Mouse (Mus musculus) MEL (cell line): ENCODE results near the gene Map6. TPM values are rescaled to one million over a fixed set of nuclear protein-coding genes. Genes with fewer than 3 reads are reported as not detected.

Experiments
- DNase-seq: peaks from one replicate; pipeline ENCODE4 v3.0.0; 2011; ENCODE audit warnings: low read depth, low spot score
- H3K27ac ChIP-seq: 2 replicates; pipeline ENCODE4 v1.5.1; 2012; ENCODE audit warnings: low read depth, mild to moderate bottlenecking, control low read depth, low read length, moderate library complexity; ENCODE audit not compliant: control insufficient read depth
- H3K27me3 ChIP-seq, 2 experiments: fragments of 150-350 bp in 1 of 2; sonication (generic) in 1 of 2; 2 replicates each; pipeline ENCODE4 v1.6.1; 2012; ENCODE audit warnings: low read length in 2 of 2, mild to moderate bottlenecking in 2 of 2, improper control_type of control experiment in 1 of 2, moderate library complexity in 1 of 2; ENCODE audit not compliant: insufficient read depth in 2 of 2, control insufficient read depth in 1 of 2
- H3K36me3 ChIP-seq, 2 experiments: 2 replicates each; pipeline ENCODE4 v1.6.1; 2012 to 2014; ENCODE audit warnings: low read length in 2 of 2, improper control_type of control experiment in 1 of 2, inconsistent platforms in 1 of 2, mild to moderate bottlenecking in 1 of 2; ENCODE audit not compliant: insufficient read depth in 2 of 2, control insufficient read depth in 1 of 2
- H3K4me1 ChIP-seq, 2 experiments: fragments of 150-350 bp in 1 of 2; sonication (generic) in 1 of 2; 2 replicates each; pipeline ENCODE4 v1.6.1; 2012; ENCODE audit warnings: low read length in 2 of 2, improper control_type of control experiment in 1 of 2, mild to moderate bottlenecking in 1 of 2; ENCODE audit not compliant: insufficient read depth in 2 of 2, control insufficient read depth in 1 of 2
- H3K4me3 ChIP-seq, 2 experiments: fragments of 150-350 bp in 1 of 2; sonication (generic) in 1 of 2; 2 replicates each; pipeline ENCODE4 v1.5.1; 2012; ENCODE audit warnings: low read depth in 2 of 2, low read length in 2 of 2, mild to moderate bottlenecking in 2 of 2, moderate library complexity in 2 of 2, control low read depth in 1 of 2, improper control_type of control experiment in 1 of 2; ENCODE audit not compliant: control insufficient read depth in 1 of 2, insufficient read depth in 1 of 2
- H3K79me2 ChIP-seq: 2 replicates; pipeline ENCODE4 v1.6.1; 2012; ENCODE audit warnings: mild to moderate bottlenecking, low read length, moderate library complexity; ENCODE audit not compliant: control insufficient read depth, poor library complexity, insufficient read depth
- H3K9ac ChIP-seq: 2 replicates; pipeline ENCODE4 v1.6.1; 2012; ENCODE audit warnings: low read depth, mild to moderate bottlenecking, control low read depth, low read length, moderate library complexity; ENCODE audit not compliant: control insufficient read depth, poor library complexity, severe bottlenecking
- H3K9me3 ChIP-seq: fragments of 150-350 bp; sonication (generic); replicated peaks from 2 replicates; pipeline ENCODE4 v1.6.1; 2012; ENCODE audit warnings: mild to moderate bottlenecking, low read length, improper control_type of control experiment, moderate library complexity; ENCODE audit not compliant: insufficient read depth
- BHLHE40 ChIP-seq: IDR thresholded peaks from 2 replicates; pipeline ENCODE4 v1.6.1; 2012; ENCODE audit warnings: low read depth, mild to moderate bottlenecking, inconsistent platforms, low read length, improper control_type of control experiment, borderline replicate concordance
- CTCF ChIP-seq, 3 experiments: IDR thresholded peaks in 2 of 3; conservative IDR thresholded peaks in 1 of 3; 2 replicates each; pipeline ENCODE4 v1.5.1; 2011 to 2012; ENCODE audit warnings: low read length in 3 of 3, low read depth in 2 of 3, mild to moderate bottlenecking in 2 of 3, improper control_type of control experiment in 1 of 3, inconsistent platforms in 1 of 3, mixed read lengths in 1 of 3, moderate library complexity in 1 of 3; ENCODE audit not compliant: control insufficient read depth in 1 of 3, insufficient read depth in 1 of 3, poor library complexity in 1 of 3, severe bottlenecking in 1 of 3
- E2F4 ChIP-seq: IDR thresholded peaks from 2 replicates; pipeline ENCODE4 v1.6.1; 2011; ENCODE audit warnings: low read depth, low read length, improper control_type of control experiment, borderline replicate concordance
- GABPA ChIP-seq: IDR thresholded peaks from 2 replicates; pipeline ENCODE4 v1.6.1; 2012; ENCODE audit warnings: low read depth, mild to moderate bottlenecking, inconsistent platforms, low read length, improper control_type of control experiment, moderate library complexity
- GATA1 ChIP-seq: IDR thresholded peaks from 2 replicates; pipeline ENCODE4 v1.6.1; 2011; ENCODE audit warnings: low read depth, low read length, improper control_type of control experiment
- HCFC1 ChIP-seq: IDR thresholded peaks from 2 replicates; pipeline ENCODE4 v1.6.1; 2012; ENCODE audit warnings: low read depth, mild to moderate bottlenecking, inconsistent platforms, low read length, improper control_type of control experiment, moderate library complexity
- KAT2A ChIP-seq: conservative IDR thresholded peaks from 2 replicates; pipeline ENCODE4 v1.6.1; 2012; ENCODE audit warnings: low read depth, low read length, improper control_type of control experiment, inconsistent platforms
- MAZ ChIP-seq: IDR thresholded peaks from 2 replicates; pipeline ENCODE4 v1.6.1; 2012; ENCODE audit warnings: low read depth, mild to moderate bottlenecking, inconsistent platforms, low read length, improper control_type of control experiment
- MEF2A ChIP-seq: IDR thresholded peaks from 2 replicates; pipeline ENCODE4 v1.6.1; 2014; ENCODE audit warnings: low read depth, mild to moderate bottlenecking, inconsistent platforms, low read length, improper control_type of control experiment; ENCODE audit not compliant: poor library complexity, insufficient replicate concordance, severe bottlenecking; ENCODE audit errors: extremely low read depth
- MXI1 ChIP-seq: IDR thresholded peaks from 2 replicates; pipeline ENCODE4 v1.6.1; 2011; ENCODE audit warnings: mild to moderate bottlenecking, low read depth, low read length, improper control_type of control experiment
- MYC ChIP-seq: IDR thresholded peaks from 2 replicates; pipeline ENCODE4 v1.6.1; 2011; ENCODE audit warnings: low read depth, mild to moderate bottlenecking, low read length, improper control_type of control experiment, moderate library complexity
- NRF1 ChIP-seq: IDR thresholded peaks from 2 replicates; pipeline ENCODE4 v1.6.1; 2014; ENCODE audit warnings: low read depth, mild to moderate bottlenecking, inconsistent platforms, low read length, improper control_type of control experiment, moderate library complexity; ENCODE audit not compliant: poor library complexity, insufficient read depth, severe bottlenecking
- POLR2AphosphoS5 ChIP-seq: IDR thresholded peaks from 2 replicates; pipeline ENCODE4 v1.6.1; 2012; ENCODE audit warnings: low read depth, borderline replicate concordance, mild to moderate bottlenecking, inconsistent platforms, low read length, moderate library complexity, mixed read lengths
- RAD21 ChIP-seq: IDR thresholded peaks from 2 replicates; pipeline ENCODE4 v1.6.1; 2011; ENCODE audit warnings: mild to moderate bottlenecking, low read depth, low read length, improper control_type of control experiment
- RCOR1 ChIP-seq: IDR thresholded peaks from 2 replicates; pipeline ENCODE4 v1.6.1; 2012; ENCODE audit warnings: low read depth, mild to moderate bottlenecking, inconsistent platforms, low read length, improper control_type of control experiment
- SMC3 ChIP-seq: IDR thresholded peaks from 2 replicates; pipeline ENCODE4 v1.6.1; 2011; ENCODE audit warnings: low read depth, low read length, improper control_type of control experiment
- TAL1 ChIP-seq: IDR thresholded peaks from 2 replicates; pipeline ENCODE4 v1.6.1; 2012; ENCODE audit warnings: mild to moderate bottlenecking, inconsistent platforms, low read length, moderate library complexity, mixed read lengths
- TCF12 ChIP-seq: IDR thresholded peaks from 2 replicates; pipeline ENCODE4 v1.6.1; 2014; ENCODE audit warnings: low read depth, mild to moderate bottlenecking, inconsistent platforms, low read length, improper control_type of control experiment, moderate library complexity
- UBTF ChIP-seq: IDR thresholded peaks from 2 replicates; pipeline ENCODE4 v1.6.1; 2012; ENCODE audit warnings: low read depth, mild to moderate bottlenecking, inconsistent platforms, low read length, improper control_type of control experiment, moderate library complexity, borderline replicate concordance; ENCODE audit not compliant: insufficient read depth
- USF1 ChIP-seq: IDR thresholded peaks from 2 replicates; pipeline ENCODE4 v1.6.1; 2014; ENCODE audit warnings: low read depth, mild to moderate bottlenecking, inconsistent platforms, low read length, improper control_type of control experiment, moderate library complexity
- ZKSCAN1 ChIP-seq: IDR thresholded peaks from 2 replicates; pipeline ENCODE4 v1.6.1; 2012; ENCODE audit warnings: low read depth, mild to moderate bottlenecking, inconsistent platforms, low read length, improper control_type of control experiment, moderate library complexity
- ZNF384 ChIP-seq: IDR thresholded peaks from 2 replicates; pipeline ENCODE4 v1.6.1; 2012; ENCODE audit warnings: low read depth, mild to moderate bottlenecking, inconsistent platforms, low read length, improper control_type of control experiment
- polyA plus RNA-seq, 2 experiments: library from polyadenylated mRNA; stranded (reverse) in 1 of 2; unstranded in 1 of 2; fragments of >175 nt in 1 of 2; fragments of >200 nt in 1 of 2; gene quantifications; 2 replicates each; pipeline versions ENCODE4 v1.2.1 to v1.2.4; 2012; ENCODE audit warnings: low replicate concordance in 2 of 2, low read depth in 1 of 2; ENCODE audit not compliant: insufficient read length in 2 of 2, insufficient read depth in 1 of 2, missing spikeins in 1 of 2
- total RNA-seq: library from RNA; depleted of rRNA; stranded (reverse); fragments of 300-350 nt; gene quantifications from 2 replicates; pipeline ENCODE4 v1.2.3, GENCODE M21; 2012

The Map6 gene
- total and polyA plus RNA-seq, 3 experiments, result not detected

- no peak overlapping the region for H3K27ac ChIP-seq
- H3K79me2 ChIP-seq, result no peaks in the 10 kb centered on the region
- no peaks in the 10 kb centered on the region for H3K36me3 ChIP-seq
- H3K9ac ChIP-seq, result no peak overlapping the region
- no peak overlapping the region for H3K4me3 ChIP-seq
- no peaks in the 10 kb centered on the region for H3K4me1 ChIP-seq
- TF ChIP-seq GABPA, result no peak
- TF ChIP-seq GATA1, result no peak
- no peak for TF ChIP-seq USF1
- TF ChIP-seq KAT2A, result no peak
- no peak for TF ChIP-seq BHLHE40
- no peak for TF ChIP-seq NRF1
- TF ChIP-seq MEF2A, result no peak
- TF ChIP-seq CTCF (IDR thresholded peaks at IDR 0.05 in 2 of 3, conservative IDR thresholded peaks at IDR 0.05 in 1 of 3; ENCODE audit: control insufficient read depth in 1 of 3, insufficient read depth in 1 of 3, low read depth in 2 of 3, low read length in 3 of 3, poor library complexity in 1 of 3, severe bottlenecking in 1 of 3), result no peak
- TF ChIP-seq TAL1, result no peak
- TF ChIP-seq ZNF384, result no peak
- TF ChIP-seq HCFC1, result no peak
- no peak for TF ChIP-seq RCOR1
- no peak for TF ChIP-seq MXI1
- TF ChIP-seq SMC3, result no peak
- TF ChIP-seq MAZ, result no peak
- TF ChIP-seq UBTF, result no peak
- no peak for TF ChIP-seq RAD21
- no peak for TF ChIP-seq MYC
- TF ChIP-seq ZKSCAN1, result no peak
- TF ChIP-seq, all 39 proteins: peak for 0
- peaks cover 6 to 10% of the 10 kb centered on the region in 2 experiments; a peak in 3 of 4 replicates for H3K27me3 ChIP-seq
- no peaks in the 10 kb centered on the region for H3K9me3 ChIP-seq
- DNase-seq, result no peak
These were observed 38.4 kb downstream of the Map6 start for GRCm38 (mm10) chr7:99305688-99306087.

GRCm38 (mm10) chr7:99306640-99307039, 39.4 kb downstream of the Map6 start:
- no peak for DNase-seq
- Histone ChIP-seq H3K36me3 (no peaks in the 10 kb centered on the region), H3K9ac (no peak overlapping the region), H3K27me3 (peaks cover 6 to 14% of the 10 kb centered on the region in 2 experiments; a peak in 3 of 4 replicates)
- TF ChIP-seq POLR2AphosphoS5 (no peak), USF1 (no peak), CTCF (IDR thresholded peaks at IDR 0.05 in 2 of 3, conservative IDR thresholded peaks at IDR 0.05 in 1 of 3; ENCODE audit: control insufficient read depth in 1 of 3, insufficient read depth in 1 of 3, low read depth in 2 of 3, low read length in 3 of 3, poor library complexity in 1 of 3, severe bottlenecking in 1 of 3) (no peak), TCF12 (no peak), E2F4 (no peak), MEF2A (no peak), ZKSCAN1 (no peak), HCFC1 (no peak), BHLHE40 (no peak)
- TF ChIP-seq, all 39 proteins: peak for 0
- Histone ChIP-seq H3K27ac (no peak overlapping the region), H3K4me3 (no peak overlapping the region), H3K9me3 (no peaks in the 10 kb centered on the region), H3K79me2 (no peaks in the 10 kb centered on the region), H3K4me1 (no peaks in the 10 kb centered on the region)
